Mouse (Mus musculus): Measurements from ENCODE around the gene Smok2a. TPM values are rescaled to one million over a fixed set of nuclear protein-coding genes. Genes with fewer than 3 reads are reported as not detected.

Gene Smok2a
- polyA plus RNA-seq, 1 experiment from 2014 or later: not detected

Other genes starting within 250 kb of the Smok2a start
- gene Wtap, start 227.0 kb upstream of the Smok2a start, polyA plus RNA-seq (2018): 87.5 to 118 TPM (median 87.8 TPM) in 3 replicates
- 43.6 to 99.3 TPM (median 89.5 TPM) in 3 replicates for gene Sod2, start 214.3 kb upstream of the Smok2a start, polyA plus RNA-seq (2018)
- 0.46 to 2.5 TPM (median 1.6 TPM) in 3 replicates for gene Gpr31b, start 168.9 kb upstream of the Smok2a start, polyA plus RNA-seq (2018)
- gene Tcp10b, start 160.1 kb upstream of the Smok2a start, polyA plus RNA-seq (2018): 0.30 to 0.32 TPM in 2 of 3 replicates, not detected in the other
- not detected in 3 replicates for gene Unc93a, start 89.4 kb upstream of the Smok2a start, polyA plus RNA-seq (2018)
- not detected in 3 replicates for gene Smok2b, start 9.1 kb downstream of the Smok2a start, polyA plus RNA-seq (2018)
- not detected in 3 replicates for gene Tcp10c, start 133.4 kb downstream of the Smok2a start, polyA plus RNA-seq (2018)